Mouse (Mus musculus): ENCODE measurements around the gene Fance.

GRCm38 (mm10) chr17:28313880-28314225 lies 534 bp downstream of the Fance start:
- no peak for TF ChIP-seq CTCF (IDR thresholded peaks at IDR 0.05; ENCODE audit: borderline replicate concordance, insufficient read depth, low read length)
- TF ChIP-seq POLR2A (IDR thresholded peaks at IDR 0.05; ENCODE audit: low read depth, low read length): no peak

Measured in embryonic fibroblast, embryonic 13.5 days (primary cell).